In genomic region chr7:82361127-82361526, GRCm38 (mm10) we compare ENCODE assay signal across 22 mouse cellular contexts. TPM values are rescaled to one million over a fixed set of nuclear protein-coding genes. Genes with fewer than 3 reads are reported as not detected.
DNase-seq lines count a peak whose midpoint lies in the region; ATAC-seq lines count a peak whose summit lies in the region.
"Had no signal": no experiment of that assay in that cellular context is flagged by ENCODE, and none has a peak within 500 bp of the region (broad histone marks: within the 10 kb centered on the region; RNA-seq: fewer than 3 reads in every experiment).

No protein-coding gene starts in this region.

- H3K27ac ChIP-seq in heart, embryonic 10.5 days = no peak overlapping the region
- H3K27ac ChIP-seq in liver, embryonic 12.5 days = no peak overlapping the region
- H3K27ac ChIP-seq: embryonic facial prominence, embryonic 15.5 days; forebrain, embryonic 10.5 days; heart, embryonic 13.5 days; hindbrain, embryonic 14.5 days; intestine, embryonic 15.5 days had no signal

- DNase-seq in heart, adult 11 months = peak; percentile 59
- DNase-seq in heart, embryonic 10.5 days (ENCODE audit: low spot score) = no peak
- peak; percentile 5 to 6 for DNase-seq in thymus, postnatal 10 days (ENCODE audit: low spot score in 2 of 2)
- DNase-seq in thymus, postnatal 4 days = peak; percentile 18
- no peak for DNase-seq in frontal cortex, postnatal 10 days (ENCODE audit: low spot score in 2 of 2)
- no peak for DNase-seq in adrenal gland, postnatal 25 days
- DNase-seq: adrenal gland, postnatal 10 days; cerebellum, adult 11-12 months; cerebellum, adult 9-10 months; cerebellum, postnatal 36 days; gastrocnemius, postnatal 10 days; heart, postnatal 36 days had no signal

- no peaks in the 10 kb centered on the region for H3K4me1 ChIP-seq in heart, embryonic 10.5 days
- no peaks in the 10 kb centered on the region for H3K4me1 ChIP-seq in liver, embryonic 12.5 days
- H3K4me1 ChIP-seq: forebrain, embryonic 10.5 days had no signal

- H3K27me3 ChIP-seq in heart, embryonic 10.5 days (ENCODE audit: insufficient read depth, poor library complexity, severe bottlenecking) = no peaks in the 10 kb centered on the region
- no peaks in the 10 kb centered on the region for H3K27me3 ChIP-seq in liver, embryonic 12.5 days (replicated peaks)
- H3K27me3 ChIP-seq: embryonic facial prominence, embryonic 15.5 days; heart, embryonic 13.5 days; intestine, embryonic 15.5 days had no signal

- no peak overlapping the region for H3K4me2 ChIP-seq in liver, embryonic 12.5 days
- H3K4me2 ChIP-seq: embryonic facial prominence, embryonic 15.5 days; heart, embryonic 13.5 days; hindbrain, embryonic 14.5 days; intestine, embryonic 15.5 days had no signal

- H3K4me3 ChIP-seq in heart, embryonic 10.5 days = no peak overlapping the region
- H3K4me3 ChIP-seq in liver, embryonic 12.5 days = no peak overlapping the region
- H3K4me3 ChIP-seq: embryonic facial prominence, embryonic 15.5 days; erythroblast, embryonic 14.5 days; forebrain, embryonic 10.5 days; heart, embryonic 13.5 days; intestine, embryonic 15.5 days had no signal

- H3K9me3 ChIP-seq in heart, embryonic 10.5 days = no peaks in the 10 kb centered on the region
- no peaks in the 10 kb centered on the region for H3K9me3 ChIP-seq in liver, embryonic 12.5 days (replicated peaks)
- H3K9me3 ChIP-seq: embryonic facial prominence, embryonic 15.5 days; forebrain, embryonic 10.5 days; heart, embryonic 13.5 days; intestine, embryonic 15.5 days had no signal

- no peaks in the 10 kb centered on the region for H3K36me3 ChIP-seq in heart, embryonic 10.5 days
- H3K36me3 ChIP-seq in liver, embryonic 12.5 days = no peaks in the 10 kb centered on the region
- H3K36me3 ChIP-seq: embryonic facial prominence, embryonic 15.5 days; forebrain, embryonic 10.5 days; heart, embryonic 13.5 days; intestine, embryonic 15.5 days had no signal

- peak; percentile 76 for ATAC-seq in megakaryocyte progenitor cell, adult 5-6 weeks (replicated peaks; ENCODE audit: poor library complexity)
- no peak for ATAC-seq in liver, embryonic 12.5 days
- ATAC-seq: forebrain, embryonic 14.5 days; intestine, embryonic 15.5 days had no signal

- 90% methylated on average over 5 of the region's 5 CpGs for WGBS in heart, embryonic 10.5 days
- 32% methylated on average over 5 of the region's 5 CpGs for WGBS in liver, embryonic 12.5 days (ENCODE audit: insufficient replicate concordance)

- H3K9ac ChIP-seq in liver, embryonic 12.5 days = no peak overlapping the region
- H3K9ac ChIP-seq: embryonic facial prominence, embryonic 15.5 days; heart, embryonic 13.5 days; hindbrain, embryonic 14.5 days; intestine, embryonic 15.5 days had no signal

RNA-seq across cellular contexts. Expression of gene Adamtsl3, which starts 25.6 kb away (rescaled TPM):
- polyA plus RNA-seq in heart, embryonic 10.5 days (2016; fragmentation: Nextera tagmentation; extraction: Ambion mirVana) = 0.06 and 0.22 TPM in 2 replicates
- total RNA-seq in megakaryocyte progenitor cell, adult 5-6 weeks (2015) = 0.05 and 0.10 TPM in 2 replicates
- total RNA-seq in megakaryocyte progenitor cell, adult 5-6 weeks (2017) = 0.03 and 0.04 TPM in 2 replicates
- 0.25 and 0.62 TPM in 2 replicates for polyA plus RNA-seq in liver, embryonic 12.5 days (2016; fragmentation: Nextera tagmentation; extraction: Ambion mirVana)
- total RNA-seq in adrenal gland, postnatal 25 days (2021) = 1.9 and 2.7 TPM in 2 replicates
- total RNA-seq: CH12.LX had no signal
- polyA plus RNA-seq: erythroblast, embryonic 14.5 days; forebrain, embryonic 10.5 days had no signal

Comparison
In these comparisons a context has a peak if more than half of its experiments do, and no peak if none do; other contexts are left out.
1. DNase-seq: peak in heart, adult 11 months (single experiment), thymus, postnatal 10 days (2 of 2) and thymus, postnatal 4 days (single experiment); none in heart, embryonic 10.5 days (single experiment), frontal cortex, postnatal 10 days (0 of 2) and adrenal gland, postnatal 25 days (single experiment).